Mouse (Mus musculus) urinary bladder, adult 2 months (tissue): ENCODE measurements around the gene Arhgef39. TPM values are rescaled to one million over a fixed set of nuclear protein-coding genes. Genes with fewer than 3 reads are reported as not detected.

Experiments used
- DNase-seq: peaks from one replicate; pipeline ENCODE4 v3.0.0; 2022; ENCODE audit warnings: low spot score
- polyA plus RNA-seq: library from polyadenylated mRNA; depleted of rRNA; stranded (reverse); fragments of >200 nt; gene quantifications from 2 replicates; pipeline ENCODE4 v1.2.3, GENCODE M21; 2012; rRNA removed

Gene Arhgef39
- polyA plus RNA-seq = 14.7 and 26.0 TPM in 2 replicates

DNA sequence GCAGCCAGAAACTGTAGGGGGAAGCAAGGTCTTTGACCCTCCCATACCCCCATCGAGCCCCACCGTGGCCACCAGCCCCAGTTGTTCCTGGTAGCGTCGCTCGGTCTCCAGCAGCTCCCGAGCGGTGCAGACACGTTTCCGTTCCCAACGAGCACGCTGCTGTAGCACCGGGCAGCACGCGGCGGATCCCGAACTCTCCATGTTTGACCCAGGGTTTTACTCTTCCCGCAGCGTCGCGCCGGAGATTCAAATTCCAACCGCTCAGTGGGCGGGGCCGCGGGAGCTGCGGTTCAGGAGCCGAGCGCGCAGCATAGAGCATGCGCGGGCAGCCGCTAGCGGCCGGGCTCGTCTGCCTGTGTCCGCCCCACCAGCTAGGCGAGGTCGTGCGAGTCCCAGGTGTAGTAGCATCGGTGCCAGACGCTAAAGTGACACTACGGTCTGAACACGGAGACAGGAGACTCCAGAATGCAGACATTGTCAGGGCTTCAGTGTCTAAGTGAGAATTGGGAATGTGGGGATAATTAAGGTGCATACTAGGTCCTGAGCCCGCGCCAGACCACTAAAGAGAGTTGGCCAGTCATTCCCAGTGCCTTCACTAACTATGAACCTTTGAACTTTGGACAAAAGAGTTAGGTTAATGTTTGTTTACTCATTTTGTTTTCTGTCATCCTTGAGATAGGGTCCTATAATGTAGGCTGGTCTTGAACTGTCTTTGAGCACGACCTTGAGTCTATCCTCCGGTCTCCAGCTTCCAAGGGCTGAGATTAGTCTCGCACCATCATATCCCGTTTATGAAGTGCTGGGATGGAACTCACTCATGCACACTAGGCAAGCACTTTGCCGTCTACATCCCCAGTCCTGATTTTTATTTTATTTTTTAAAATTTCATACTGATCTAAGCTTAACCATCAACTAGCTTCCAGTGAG is at the start of gene Arhgef39:
Arhgef39 (minus strand) TSS at position 289 of the 927 bp plus-strand sequence.
- peak; percentile 60 for DNase-seq

DNA sequence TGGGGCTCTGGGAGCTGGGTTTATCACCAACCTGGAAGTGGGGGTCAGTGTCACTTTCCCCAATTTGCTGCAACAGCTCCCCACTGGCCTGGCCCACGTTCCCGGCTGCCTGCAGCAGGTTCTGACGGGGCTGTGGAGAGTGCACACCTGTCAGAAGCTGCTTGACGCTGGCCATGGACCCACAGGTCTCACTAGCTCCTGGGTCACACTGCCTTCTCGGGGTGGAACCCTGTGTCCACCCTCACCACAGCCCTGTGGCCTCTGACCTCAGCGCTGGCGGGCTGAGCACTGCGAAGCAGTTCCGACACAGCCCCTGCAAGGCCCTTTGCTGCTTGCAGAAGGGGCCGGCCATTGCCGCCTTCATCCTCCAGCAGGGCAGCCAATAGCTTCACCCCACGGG is 49.6 kb upstream of the Arhgef39 start:
- no peak for DNase-seq

DNA sequence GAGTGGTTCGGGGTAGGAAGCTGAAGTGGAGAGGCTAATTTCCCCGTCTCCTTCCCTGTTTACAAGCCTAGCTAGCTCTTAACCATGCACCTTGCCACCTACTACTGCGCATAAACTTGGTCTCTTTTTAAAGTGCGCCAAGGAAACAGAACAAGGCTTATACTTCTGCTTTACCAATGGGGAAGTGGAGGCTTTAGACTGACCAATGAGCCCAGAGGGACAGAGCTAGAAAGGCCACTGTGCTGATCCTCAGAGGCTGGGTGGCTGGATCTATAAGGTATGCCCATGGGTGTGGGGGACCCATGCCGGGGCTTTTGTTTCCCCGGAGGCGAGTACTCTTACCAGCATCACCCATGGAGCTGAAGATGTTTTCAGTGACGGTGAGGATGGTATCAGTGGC is 47.7 kb upstream of the Arhgef39 start:
- no peak for DNase-seq

DNA sequence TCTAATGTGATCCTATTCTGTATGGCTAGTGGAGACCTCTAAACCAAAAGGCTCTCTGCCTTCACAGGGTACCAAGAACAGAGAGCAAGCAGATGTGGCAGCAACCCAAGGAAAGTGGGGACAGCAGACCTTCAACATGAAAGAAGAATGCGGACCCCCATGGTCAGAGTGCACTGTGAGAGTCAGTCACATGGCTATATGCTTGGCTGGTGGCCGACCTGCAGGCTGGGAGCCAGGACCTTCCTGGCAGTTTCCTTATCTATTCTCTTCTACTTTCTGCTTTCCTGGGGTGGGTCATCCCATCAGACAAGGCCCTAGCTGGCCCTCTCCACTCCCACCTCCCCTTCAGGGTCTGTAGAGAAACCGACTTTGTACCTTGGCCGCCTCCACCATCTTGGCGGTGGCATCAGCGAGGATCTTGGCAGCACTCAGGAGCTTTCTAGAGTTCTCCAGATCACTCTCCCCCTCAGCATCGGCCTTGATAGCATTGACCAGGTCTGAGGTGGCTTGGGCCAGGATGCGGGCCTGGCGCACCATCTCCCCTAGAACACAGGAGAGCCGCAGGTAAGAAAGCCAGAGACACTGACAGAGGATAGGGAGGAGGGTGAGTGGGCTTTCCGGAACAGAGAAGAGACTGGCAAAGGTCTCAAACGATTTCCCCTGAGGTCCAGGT is 47.0 kb upstream of the Arhgef39 start:
- no peak for DNase-seq

DNA sequence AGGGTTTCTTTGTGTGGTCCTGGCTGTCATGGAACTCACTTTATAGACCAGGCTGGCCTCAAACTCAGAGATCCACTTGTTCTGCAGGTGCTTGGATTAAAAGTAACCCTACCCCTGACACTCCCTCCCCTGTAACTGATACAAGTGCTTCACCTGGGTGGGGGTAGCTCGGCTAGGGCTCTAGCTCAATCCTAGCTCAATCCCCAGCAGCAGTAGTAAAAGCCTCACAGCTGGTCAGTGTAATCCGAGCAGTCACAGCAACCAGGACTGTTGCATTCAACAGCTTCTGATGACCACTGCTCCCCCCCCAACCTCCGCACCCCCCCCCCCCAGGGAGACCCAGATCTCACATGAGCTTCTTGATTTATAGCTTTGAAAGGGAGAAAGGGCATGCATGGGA is 42.5 kb upstream of the Arhgef39 start:
- DNase-seq = no peak

DNA sequence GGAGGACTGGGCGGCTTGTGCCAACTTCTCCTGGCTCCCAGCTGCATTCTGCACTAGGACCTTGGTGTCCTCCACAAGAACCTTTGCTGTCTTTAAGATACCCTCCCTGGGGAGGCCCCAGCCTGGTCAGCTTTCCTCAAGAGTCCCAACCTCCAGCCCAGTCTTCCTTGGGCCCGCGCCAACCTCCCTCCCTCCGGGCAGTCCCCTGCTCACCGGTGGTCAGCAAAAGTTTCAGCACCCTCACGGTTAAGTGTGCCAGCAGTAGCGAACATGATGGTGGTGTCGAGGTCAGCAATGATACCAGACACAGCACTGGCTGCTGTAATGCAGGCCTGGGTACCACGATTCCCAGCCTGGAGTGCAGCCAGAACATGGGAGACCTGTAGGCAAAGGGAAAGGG is 36.5 kb upstream of the Arhgef39 start:
- DNase-seq = no peak

DNA sequence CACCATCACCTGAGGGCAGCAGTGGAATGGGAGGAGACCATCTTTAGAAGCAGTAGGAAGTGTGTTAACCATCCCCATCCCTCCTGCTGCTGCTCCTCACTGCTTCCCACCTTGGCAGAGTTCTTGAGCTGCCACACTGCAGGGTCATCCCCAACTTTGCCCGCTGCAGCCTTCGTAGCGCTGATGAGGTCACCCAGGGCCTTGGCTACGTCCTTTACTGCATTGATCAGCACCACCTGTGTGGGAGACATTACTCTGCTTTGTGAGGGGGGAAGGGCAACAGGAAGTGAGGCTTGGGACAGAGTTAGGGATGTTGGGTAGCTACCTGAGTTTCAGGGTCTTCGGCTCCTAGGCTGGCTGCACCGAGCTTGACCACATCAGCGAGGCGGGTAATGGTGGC is 36.1 kb upstream of the Arhgef39 start:
- DNase-seq = no peak

DNA sequence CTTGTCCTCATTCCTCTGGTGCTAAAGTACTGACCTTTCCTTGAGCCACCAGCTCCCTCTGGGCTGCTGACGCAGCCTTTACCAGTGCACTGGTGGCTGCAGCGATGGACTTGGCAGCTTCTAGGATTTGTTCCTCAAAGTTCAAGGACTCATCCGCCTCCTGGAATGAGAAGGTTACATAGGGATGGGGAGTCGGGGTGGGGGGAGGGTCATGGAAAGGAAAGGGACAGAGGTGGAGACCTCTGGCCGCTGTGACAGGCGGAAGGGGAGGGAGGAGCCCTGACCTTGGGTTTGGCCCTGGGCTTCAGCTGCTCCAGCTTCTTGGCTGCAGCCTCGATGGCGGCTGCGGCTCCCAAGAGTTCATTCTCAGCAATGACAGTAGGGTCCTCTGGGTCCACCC is 33.8 kb upstream of the Arhgef39 start:
- no peak for DNase-seq

DNA sequence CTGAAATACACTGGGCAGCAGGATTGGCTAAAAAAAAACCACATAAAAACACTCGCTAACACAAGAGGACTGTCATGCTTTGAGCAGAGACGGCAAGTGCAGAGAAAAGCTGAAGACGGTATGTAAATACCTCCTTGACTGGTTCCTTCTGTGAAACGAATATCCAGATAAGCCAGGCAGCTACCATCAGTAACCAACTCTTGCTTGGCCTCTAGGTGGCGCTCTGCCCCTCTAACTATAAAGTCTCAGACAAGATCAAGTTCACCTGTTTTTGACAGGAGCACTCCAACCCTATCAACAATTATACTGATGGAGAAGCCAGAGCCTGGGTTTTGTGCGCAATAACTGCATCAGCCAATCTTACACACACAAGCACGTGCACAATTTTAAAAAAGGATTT is 31.1 kb upstream of the Arhgef39 start:
- DNase-seq = no peak

DNA sequence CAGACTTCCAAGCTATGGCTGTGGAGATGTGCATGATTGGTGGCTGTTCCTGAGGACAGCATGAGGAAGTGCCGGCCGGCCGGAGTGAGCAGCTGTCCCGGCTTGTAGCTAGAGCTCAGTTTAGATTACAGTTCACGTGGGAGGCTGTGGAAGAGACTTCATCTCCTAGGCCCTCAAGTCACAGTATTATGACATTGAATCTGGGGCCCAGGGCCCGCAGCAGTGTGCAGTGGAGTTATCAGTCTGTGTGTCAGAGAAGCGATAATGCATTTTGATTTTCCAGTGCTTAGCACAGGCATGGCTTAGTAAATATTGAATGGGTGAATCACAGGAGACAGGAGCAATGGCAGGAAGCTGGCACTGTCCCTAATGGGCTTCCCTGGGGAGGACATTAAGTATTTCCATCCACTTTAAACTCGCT is 30.6 kb upstream of the Arhgef39 start:
- DNase-seq = no peak

DNA sequence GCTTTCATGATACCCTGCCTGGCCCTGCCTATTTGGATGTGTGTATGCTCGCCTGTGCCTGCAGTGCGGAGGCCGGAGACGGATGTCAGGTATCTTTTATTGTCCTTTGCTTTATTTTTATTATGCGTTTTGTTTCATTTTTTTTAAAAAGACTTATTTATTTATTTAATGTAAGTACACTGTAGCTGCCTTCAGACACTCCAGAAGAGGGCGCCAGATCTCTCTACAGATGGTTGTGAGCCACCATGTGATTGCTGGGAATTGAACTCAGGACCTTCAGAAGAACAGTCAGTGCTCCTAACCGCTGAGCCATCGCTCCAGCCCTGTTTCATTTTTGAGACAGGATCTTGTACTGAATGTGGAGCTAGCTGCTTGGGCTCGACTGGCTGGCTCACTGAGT is 29.0 kb upstream of the Arhgef39 start:
- no peak for DNase-seq

DNA sequence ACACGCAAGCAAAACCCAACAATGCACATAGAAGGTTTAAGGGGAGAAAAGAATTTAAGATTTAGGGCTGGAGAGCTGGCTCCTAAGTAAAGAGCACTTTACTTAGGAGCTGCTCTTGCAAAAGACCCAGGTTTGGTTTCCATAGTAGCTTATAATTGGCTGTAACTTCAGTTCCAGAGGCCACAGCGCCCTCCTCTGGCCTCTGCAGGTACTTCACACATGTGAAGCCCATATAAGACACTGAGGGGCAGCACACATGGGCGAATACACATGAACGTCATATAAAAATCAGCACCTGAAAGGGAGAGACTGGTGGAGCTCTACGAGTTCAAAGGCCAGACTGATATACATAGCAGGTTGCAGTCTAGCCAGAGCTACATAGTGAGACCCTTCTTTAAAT is 28.4 kb upstream of the Arhgef39 start:
- DNase-seq = no peak

DNA sequence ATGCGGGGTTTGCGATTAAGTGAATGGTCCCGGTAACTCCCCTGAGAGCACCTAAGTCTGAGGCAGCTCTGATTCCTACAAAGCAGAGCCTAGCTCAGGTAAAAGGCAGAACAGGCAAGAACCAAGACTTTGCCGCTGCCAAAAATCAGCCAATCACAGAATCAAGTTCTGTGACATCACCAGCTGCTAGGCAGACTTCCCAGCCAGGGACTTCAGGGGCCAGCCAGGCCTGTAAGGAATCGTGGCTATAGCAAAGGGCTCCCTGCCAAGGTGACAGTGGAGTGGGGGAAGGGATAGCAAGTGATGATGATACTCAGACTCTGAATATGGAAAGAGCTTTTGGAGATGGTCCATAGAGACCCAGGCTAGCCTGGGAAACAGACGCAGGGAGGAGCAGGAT is 20.5 kb upstream of the Arhgef39 start:
- peak; percentile 60 for DNase-seq

DNA sequence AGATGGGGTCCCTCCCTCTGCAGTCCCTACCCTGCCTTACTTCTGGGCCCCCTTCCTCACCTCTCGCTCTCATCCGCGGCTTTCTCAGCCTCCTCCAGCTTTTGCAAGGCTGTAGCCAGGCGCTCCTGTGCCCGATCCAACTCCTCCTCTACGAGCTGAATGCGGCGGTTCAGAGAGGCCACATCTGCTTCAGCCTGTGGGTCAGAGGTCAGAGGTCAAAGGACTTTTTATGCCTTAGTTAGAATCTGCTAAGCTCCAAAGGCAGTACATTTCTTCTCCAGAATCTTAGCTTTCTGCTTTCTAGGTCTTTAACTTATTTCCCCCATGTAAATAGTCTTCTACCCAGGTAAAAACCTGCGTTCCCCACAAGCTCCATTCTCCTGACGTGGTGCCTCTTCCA is 20.1 kb upstream of the Arhgef39 start:
- peak; percentile 24 for DNase-seq

DNA sequence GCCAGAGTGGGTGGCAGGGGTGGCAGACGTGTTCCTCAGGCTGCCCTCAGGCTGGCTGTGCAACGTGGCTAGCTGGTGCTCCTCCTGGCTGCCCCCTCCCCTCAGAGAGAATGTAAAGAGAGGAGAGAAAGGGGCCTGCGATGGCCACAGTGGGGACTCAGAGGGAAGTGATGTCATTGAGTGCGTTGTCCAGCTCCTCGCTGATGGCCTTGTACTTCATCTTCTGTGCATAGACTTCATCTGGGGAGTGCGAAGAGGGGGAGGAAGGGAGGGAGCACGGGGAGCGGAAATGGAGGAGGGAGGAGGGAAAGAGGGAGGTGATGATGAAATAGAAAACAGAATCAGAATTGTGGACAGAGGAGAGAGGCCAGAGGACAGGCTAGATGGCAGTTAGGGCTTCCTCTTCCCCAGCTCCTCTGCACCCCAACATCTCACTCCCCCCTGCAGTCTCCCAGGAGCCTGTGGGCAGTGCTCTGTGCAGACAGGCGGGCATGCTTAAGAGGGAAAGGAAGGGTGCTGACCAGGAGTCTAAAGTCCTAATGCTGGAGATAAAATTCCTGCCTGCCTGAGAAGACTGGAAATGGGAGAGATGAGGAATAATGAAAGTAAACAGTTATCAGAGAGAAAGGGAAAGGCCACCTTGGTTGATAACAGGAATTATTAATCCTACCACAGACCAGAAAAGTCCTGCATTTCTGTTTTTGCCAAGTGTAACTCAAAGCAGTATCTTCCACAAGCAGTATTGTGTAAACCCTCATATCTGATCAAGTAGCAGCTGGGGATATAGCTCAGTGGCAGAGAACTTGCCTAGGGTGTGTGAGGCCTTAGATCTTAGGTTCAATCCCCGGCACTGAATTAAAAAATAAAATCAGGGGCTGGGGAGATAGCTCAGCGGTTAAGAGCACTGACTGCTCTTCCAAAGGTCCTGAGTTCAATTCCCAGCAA is 16.5 kb upstream of the Arhgef39 start:
- DNase-seq = peak; percentile 20

DNA sequence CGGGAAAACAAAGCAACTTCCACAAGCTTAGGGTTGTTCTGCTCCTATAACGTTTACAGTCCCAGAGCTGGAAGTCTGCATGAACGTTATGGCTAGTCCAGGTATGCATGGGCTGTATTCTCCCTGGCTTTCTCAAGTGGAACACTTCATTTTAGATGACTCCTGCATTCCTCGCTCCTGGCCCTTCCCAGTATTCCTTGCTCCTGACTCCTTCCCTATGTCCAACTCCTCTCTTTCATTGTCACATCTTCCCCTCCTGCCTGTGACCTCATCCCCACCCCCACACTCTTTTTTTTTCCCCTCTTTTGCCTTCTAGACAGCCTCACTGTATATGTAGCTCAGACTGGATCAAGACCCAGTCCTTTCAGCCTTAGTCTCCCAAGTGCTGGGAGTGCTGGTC is 14.3 kb upstream of the Arhgef39 start:
- DNase-seq = no peak

DNA sequence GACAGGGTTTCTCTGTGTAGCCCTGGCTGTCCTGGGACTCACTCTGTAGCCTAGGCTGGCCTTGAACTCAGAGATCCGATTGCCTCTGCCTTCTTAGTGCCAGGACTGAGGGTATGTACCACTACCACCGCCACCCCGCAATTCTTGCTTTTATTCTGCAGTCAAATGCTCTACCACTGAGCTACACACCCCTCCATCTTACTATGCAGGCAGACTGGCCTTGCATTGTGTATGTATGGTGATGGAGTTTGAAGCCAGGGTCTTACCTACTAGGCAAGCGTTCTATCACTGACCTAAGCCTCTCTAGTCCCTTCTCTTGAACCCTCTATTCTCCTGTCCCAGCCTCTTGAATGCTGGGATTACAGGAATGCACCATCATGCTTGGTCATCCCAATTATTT is 13.8 kb upstream of the Arhgef39 start:
- no peak for DNase-seq

DNA sequence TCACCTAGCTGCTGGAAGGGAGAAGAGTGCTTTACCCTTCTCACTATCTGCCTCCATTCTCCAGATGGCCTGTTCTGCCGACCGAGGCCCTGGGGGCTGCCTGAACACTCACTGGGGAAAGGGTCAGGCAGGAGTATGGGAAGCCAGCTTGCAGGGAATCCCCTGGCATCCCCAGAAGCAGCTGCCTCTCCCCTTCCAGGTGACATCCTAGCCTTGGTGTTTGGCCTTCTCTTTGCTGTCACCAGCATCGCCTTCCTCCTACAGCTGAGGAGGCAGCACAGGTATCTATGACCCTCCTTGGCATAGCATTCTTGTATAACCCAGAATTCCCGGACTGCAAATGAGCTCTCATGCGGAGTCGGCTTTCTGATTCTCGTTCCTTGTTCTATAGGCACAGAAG is 13.2 kb upstream of the Arhgef39 start:
- DNase-seq = peak; percentile 22

DNA sequence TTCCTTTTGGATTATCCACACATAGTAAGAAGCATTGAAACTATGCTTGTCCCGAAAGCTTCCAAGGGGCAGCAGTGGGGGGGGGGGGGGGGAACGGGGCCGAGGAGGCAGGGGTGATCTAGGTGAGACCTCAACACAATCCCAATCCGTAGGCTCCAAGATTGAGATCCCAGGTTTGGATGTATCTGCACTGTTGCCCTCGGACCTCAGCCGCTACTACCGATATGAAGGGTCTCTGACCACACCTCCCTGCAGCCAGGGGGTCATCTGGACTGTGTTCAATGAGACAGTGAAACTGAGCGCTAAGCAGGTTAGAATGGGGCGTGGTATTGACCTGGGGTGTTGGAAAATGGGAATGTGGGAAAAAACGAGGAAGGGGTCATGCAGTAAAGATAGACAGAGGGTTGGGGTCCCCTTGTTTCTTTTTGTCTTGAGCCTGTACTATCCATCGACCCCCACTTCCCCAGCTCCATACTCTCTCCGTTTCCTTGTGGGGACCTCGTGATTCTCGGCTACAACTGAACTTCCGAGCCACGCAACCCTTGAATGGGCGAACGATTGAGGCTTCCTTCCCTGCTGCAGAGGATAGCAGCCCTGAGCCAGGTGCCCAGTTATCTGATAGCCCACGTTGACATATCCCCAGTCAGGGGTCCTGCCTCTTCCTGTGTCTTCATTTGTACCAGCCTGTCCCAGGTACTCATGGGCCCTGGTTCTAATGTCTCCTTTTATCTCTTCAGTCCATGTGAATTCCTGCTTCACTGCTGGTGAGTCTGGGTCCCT is 12.4 kb upstream of the Arhgef39 start:
- peak; percentile 30 for DNase-seq

DNA sequence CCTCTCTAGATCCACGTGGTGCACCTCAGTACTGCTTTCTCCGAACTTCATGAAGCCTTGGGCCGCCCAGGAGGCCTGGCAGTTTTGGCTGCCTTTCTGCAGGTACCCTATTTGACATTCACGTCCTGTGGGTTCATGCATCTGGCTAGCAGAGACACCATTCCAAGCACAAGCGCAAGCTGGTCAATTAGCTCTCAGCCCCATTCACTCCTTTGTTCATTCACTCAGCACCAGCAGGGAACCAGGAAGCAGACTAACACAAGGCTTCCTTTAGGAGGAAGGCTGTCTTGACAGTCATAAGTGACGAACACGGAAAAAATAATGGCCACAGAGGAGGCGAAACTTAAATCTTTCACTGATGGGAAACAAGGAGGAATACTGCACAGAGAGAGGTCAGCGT is 9.6 kb upstream of the Arhgef39 start:
- DNase-seq = no peak

DNA sequence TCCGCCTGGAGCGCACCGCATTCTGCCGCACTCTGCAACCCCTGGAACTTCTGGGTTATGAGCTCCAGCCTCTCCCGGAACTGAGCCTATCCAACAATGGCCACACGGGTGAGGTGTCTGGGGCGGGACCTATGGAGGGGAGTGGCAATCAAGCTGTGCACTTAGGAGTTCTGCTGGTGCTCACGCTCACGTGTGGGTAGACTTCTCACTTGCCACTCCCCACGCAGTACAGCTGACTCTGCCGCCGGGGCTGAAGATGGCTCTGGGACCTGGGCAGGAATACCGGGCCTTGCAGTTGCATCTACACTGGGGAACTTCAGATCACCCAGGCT is 9.1 kb upstream of the Arhgef39 start:
- peak; percentile 54 for DNase-seq
